Mouse (Mus musculus): ENCODE measurements around the gene Gpx8.
"Not testable (repeated sequence)": the region's sequence is repeated elsewhere in the genome, so short reads cannot be mapped to it uniquely, and the experiment has no call there.

DNA sequence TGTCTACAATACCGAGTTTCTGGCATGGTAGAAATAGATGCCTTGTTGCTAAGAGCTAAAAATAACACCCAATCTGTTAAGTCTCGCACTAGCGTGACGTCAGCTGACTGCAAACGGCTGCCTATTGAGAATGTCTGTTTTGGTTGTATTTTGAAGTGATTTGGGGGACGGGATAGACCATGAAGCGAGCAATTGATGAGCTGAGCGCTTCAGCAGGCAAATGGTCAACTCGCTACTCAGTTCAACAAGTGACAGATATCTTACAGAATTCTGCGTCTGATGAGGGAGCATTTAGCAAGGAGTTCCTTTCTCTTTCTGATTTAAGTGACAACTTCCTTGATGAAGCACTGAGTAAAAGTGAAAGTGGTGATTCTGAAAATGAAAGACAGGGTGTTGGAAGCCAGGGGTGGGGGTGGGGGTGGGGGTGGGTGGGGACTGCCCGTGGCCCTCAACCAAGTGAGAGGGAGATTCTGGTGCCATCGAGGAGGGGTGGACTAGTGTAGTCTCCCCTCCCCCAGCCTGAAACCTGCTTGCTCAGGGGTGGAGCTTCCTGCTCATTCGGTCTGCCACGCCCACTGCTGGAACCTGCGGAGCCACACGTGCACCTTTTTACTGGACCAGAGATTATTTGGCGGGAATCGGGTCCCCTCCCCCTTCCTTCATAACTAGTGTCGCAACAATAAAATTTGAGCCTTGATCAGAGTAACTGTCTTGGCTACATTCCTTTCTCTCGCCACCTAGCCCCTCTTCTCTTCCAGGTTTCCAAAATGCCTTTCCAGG is 32.8 kb downstream of the Gpx8 start:
- not testable (repeated sequence) for TF ChIP-seq POLR2A, CTCF (IDR thresholded peaks at IDR 0.05; ENCODE audit: extremely low read depth, insufficient read depth, low read length)
